Mouse (Mus musculus): Measurements from ENCODE around the gene Kcnc3.

DNA sequence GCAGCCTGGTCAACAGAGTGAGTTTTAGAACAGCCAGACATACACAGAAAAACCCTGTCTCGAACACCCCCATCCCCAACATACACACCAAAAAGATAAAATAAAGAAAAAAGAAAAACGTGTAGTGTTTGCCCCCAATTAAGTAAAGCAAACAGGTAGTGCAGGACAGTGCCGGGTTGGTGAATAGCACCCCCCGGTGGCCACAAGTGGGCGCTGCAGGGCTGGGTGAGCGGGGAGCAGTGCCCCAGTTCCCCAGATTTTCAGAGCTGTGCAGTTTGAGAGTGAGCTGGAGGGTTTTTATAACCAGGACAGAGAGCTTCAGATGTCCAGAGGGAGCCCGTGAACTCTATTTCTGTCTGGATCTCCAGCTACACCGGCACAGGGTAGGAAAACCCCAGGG, 51.4 kb downstream of the Kcnc3 start:
- TF ChIP-seq ZC3H11A (IDR thresholded peaks at IDR 0.05; ENCODE audit: borderline replicate concordance, low read depth, low read length) (no peak), ZNF384 (IDR thresholded peaks at IDR 0.05; ENCODE audit: low read depth, low read length) (no peak)

Data from ES-E14 (cell line).